Mouse (Mus musculus) B cell, adult 67 days (primary cell): ENCODE results near the gene Cyb561. TPM values are rescaled to one million over a fixed set of nuclear protein-coding genes. Genes with fewer than 3 reads are reported as not detected.

Experiments used
- total RNA-seq, 2 experiments: library from RNA; stranded (reverse); gene quantifications; 4 replicates each; pipeline ENCODE4 v1.2.4; 2023

The Cyb561 gene
- not detected for total RNA-seq

GRCm38 (mm10) chr11:105952911-105953386 is at the start of gene Cyb561:
Gene Cyb561, minus strand, starts transcription at chr11:105953336.

GRCm38 (mm10) chr11:105994375-105994774 is 41.2 kb upstream of the Cyb561 start, which contains the start of gene Ace3:
Gene Ace3, plus strand, starts transcription at chr11:105994675.

GRCm38 (mm10) chr11:105967741-105968574 is 14.8 kb upstream of the Cyb561 start, which contains the start of gene Ace:
Gene Ace, plus strand, starts transcription at chr11:105967945.

Other genes starting within 250 kb of the Cyb561 start
- gene Ace, start 14.6 kb upstream of the Cyb561 start, total RNA-seq = under 1 TPM in 1 of 2 experiments, not detected in 1; 0.24 TPM
- gene Ace3, start 41.3 kb upstream of the Cyb561 start, total RNA-seq = not detected
- gene Kcnh6, start 54.8 kb upstream of the Cyb561 start, total RNA-seq = under 1 TPM in 1 of 2 experiments, not detected in 1; 0.26 TPM
- 10 to 100 TPM; 78.3 to 84.5 TPM for gene Dcaf7, start 83.5 kb upstream of the Cyb561 start, total RNA-seq
- gene Taco1, start 112.7 kb upstream of the Cyb561 start, total RNA-seq = 10 to 100 TPM in 1 of 2 experiments, 1 to 10 TPM in 1; 7.7 to 12.7 TPM
- gene Map3k3, start 131.3 kb upstream of the Cyb561 start, total RNA-seq = 100 to 1,000 TPM; 121 to 133 TPM
- 10 to 100 TPM in 1 of 2 experiments, 1 to 10 TPM in 1; 4.0 to 15.8 TPM for gene Gm10840, start 207.5 kb upstream of the Cyb561 start, total RNA-seq
- 100 to 1,000 TPM; 463 to 554 TPM for gene Limd2, start 207.5 kb upstream of the Cyb561 start, total RNA-seq
- 10 to 100 TPM; 41.1 to 48.4 TPM for gene Strada, start 248.8 kb upstream of the Cyb561 start, total RNA-seq